Mouse (Mus musculus) olfactory bulb, adult 2 months (tissue): ENCODE results near the gene Gramd2. TPM values are rescaled to one million over a fixed set of nuclear protein-coding genes. Genes with fewer than 3 reads are reported as not detected.

Experiments used
- H3K27ac ChIP-seq: fragments of 200-500 bp; 2 replicates; pipeline ENCODE4 v1.5.1; 2012; ENCODE audit warnings: low read depth, low read length; ENCODE audit not compliant: insufficient read depth
- H3K4me1 ChIP-seq: fragments of 200-500 bp; 2 replicates; pipeline ENCODE4 v1.6.1; 2012; ENCODE audit warnings: low read length; ENCODE audit not compliant: control insufficient read depth, insufficient read depth
- H3K4me3 ChIP-seq: fragments of 200-500 bp; 2 replicates; pipeline ENCODE4 v1.5.1; 2012; ENCODE audit warnings: mild to moderate bottlenecking, low read depth, low read length, moderate library complexity; ENCODE audit not compliant: insufficient read depth
- CTCF ChIP-seq: fragments of 200-500 bp; IDR thresholded peaks from 2 replicates; pipeline ENCODE4 v1.5.1; 2012; ENCODE audit warnings: low read depth, mild to moderate bottlenecking, low read length, moderate library complexity; ENCODE audit not compliant: insufficient read depth
- POLR2A ChIP-seq: fragments of 200-500 bp; IDR thresholded peaks from 2 replicates; pipeline ENCODE4 v1.6.1; 2012; ENCODE audit warnings: mild to moderate bottlenecking, low read depth, low read length, moderate library complexity; ENCODE audit not compliant: insufficient read depth
- WGBS: fragments of 180-500 bp; shearing (Covaris S2); methylation state at CpG from one replicate; pipeline ENCODE4 v1.1.7; 2018; 5-methylcytosine and 5-hydroxymethylcytosine counted together
- polyA plus RNA-seq: library from polyadenylated mRNA; stranded (reverse); fragments of >200 nt; gene quantifications from 2 replicates; pipeline ENCODE4 v1.2.4, GENCODE M21; 2012; ENCODE audit warnings: low replicate concordance; ENCODE audit not compliant: missing spikeins, insufficient read depth, insufficient read length

Gene Gramd2
- polyA plus RNA-seq, 1 experiment: not detected

DNA sequence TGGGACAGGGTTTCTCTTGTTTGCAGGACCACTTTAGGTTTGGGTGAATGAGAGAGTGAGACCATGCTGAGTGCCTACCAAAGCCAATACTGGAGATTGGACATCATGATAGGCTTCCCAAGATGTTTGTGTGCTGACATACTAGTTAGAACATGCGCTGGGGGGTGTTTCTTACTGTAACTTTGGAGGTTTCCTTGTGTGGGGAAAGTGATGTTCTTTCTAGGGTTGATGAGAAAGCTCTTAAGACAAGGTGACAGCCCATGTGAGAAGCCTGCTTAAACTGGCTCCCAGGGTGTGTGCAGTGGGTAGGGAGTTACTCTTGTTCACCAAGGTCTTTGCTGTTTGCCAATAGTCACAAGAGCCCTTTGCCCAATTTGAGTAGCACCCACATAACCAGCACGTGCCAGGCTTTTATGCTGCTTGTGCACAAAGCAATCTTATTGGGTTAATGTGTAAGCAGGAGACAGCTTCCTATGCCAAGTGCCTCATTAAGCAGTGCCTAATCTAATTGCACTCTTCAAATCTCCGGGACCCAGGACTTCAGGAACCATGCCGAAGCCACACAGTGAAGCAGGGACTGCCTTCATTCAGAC lies 15.2 kb upstream of the Gramd2 start:
- TF ChIP-seq CTCF (no peak), POLR2A (no peak)
- H3K4me1 ChIP-seq: peaks cover 29% of the 10 kb centered on the region
- H3K4me3 ChIP-seq: no peak overlapping the region
- WGBS: 27% methylated on average over 4 of the region's 4 CpGs
- no peak overlapping the region for H3K27ac ChIP-seq

DNA sequence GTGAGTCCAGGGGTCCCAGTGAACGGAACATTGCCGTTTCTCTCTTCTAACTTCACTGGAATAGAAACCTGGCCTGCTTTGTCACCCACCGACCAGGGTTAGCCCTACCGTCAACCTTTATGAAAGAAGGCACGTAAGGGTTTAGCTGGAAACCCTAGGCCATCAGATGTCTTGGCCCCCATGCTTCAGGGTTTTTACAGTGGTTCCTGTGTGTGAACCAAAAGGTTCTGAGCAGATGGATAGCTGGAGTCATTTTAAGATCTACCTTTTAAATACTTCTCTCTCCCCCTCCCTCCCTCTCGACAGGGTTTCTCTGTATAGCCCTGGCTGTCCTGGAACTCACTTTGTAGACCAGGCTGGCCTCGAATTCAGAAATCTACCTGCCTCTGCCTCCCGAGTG lies 13.9 kb upstream of the Gramd2 start:
- Histone ChIP-seq H3K4me3 (no peak overlapping the region), H3K27ac (no peak overlapping the region), H3K4me1 (peaks cover 23% of the 10 kb centered on the region)
- TF ChIP-seq CTCF (no peak), POLR2A (no peak)
- 92% methylated on average over 8 of the region's 8 CpGs for WGBS

GRCm38 (mm10) chr9:59666813-59667212 lies 13.1 kb upstream of the Gramd2 start:
- 86% methylated on average over 1 of the region's 1 CpGs for WGBS
- Histone ChIP-seq H3K4me3 (no peak overlapping the region), H3K4me1 (peaks cover 16% of the 10 kb centered on the region), H3K27ac (no peak overlapping the region)
- no peak for TF ChIP-seq CTCF
- TF ChIP-seq POLR2A: no peak

DNA sequence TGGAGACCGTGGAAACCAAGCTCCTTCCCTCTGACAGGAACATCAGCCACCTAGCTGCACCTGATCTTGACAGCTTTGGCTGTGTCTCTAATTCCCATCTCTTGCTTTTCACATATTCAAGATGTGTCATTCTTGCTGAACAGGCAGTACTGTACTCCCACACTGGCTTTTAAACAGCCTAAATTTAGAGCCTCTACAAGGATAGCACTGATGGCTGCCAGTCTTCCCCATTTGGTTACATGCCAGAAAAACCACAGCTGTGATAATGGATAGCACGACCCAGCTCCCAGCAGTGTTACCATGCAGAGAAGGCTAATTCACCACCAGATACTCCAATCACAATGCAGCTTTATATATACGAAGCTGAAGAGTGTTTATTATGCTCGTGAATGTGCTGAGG lies 12.7 kb upstream of the Gramd2 start:
- TF ChIP-seq POLR2A (no peak), CTCF (no peak)
- Histone ChIP-seq H3K27ac (no peak overlapping the region), H3K4me3 (no peak overlapping the region), H3K4me1 (peaks cover 20% of the 10 kb centered on the region)
- 48% methylated on average over 4 of the region's 4 CpGs for WGBS

- 0 out of 2 replicates have a peak overlapping the region, but pooled peaks have one; percentile 17 for H3K27ac ChIP-seq
- no peak for TF ChIP-seq CTCF
- no peak for TF ChIP-seq POLR2A
- H3K4me3 ChIP-seq: no peak overlapping the region
- 81% methylated on average over 6 of the region's 6 CpGs for WGBS
- H3K4me1 ChIP-seq: peaks cover 19% of the 10 kb centered on the region
These were observed 12.0 kb upstream of the Gramd2 start for GRCm38 (mm10) chr9:59667904-59668303.

- Histone ChIP-seq H3K27ac (no peak overlapping the region), H3K4me1 (peaks cover 16% of the 10 kb centered on the region), H3K4me3 (no peak overlapping the region)
- 78% methylated on average over 7 of the region's 7 CpGs for WGBS
- TF ChIP-seq CTCF (no peak), POLR2A (no peak)
These were observed 11.5 kb upstream of the Gramd2 start for GRCm38 (mm10) chr9:59668473-59668872.

DNA sequence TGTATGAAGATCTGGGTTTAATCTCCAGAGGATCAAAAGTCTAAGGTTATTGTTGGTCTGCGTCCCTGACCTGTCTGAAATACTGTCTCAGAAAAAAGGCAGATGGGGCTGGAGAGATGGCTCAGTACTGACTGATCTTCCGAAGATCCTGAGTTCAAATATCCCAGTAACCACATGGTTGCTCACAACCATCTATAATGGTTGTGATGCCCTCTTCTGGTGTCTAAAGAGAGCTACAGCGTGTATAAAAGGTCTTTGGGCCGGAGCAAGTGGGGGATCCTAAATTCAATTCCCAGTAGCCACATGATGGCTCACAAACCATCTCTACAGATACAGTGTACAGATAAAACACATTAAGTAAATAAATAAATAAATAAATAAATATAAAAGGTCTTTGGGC lies 10.8 kb upstream of the Gramd2 start:
- 69% methylated on average over 4 of the region's 4 CpGs for WGBS
- no peak overlapping the region for H3K4me3 ChIP-seq
- TF ChIP-seq CTCF (no peak), POLR2A (no peak)
- H3K4me1 ChIP-seq: peaks cover 16% of the 10 kb centered on the region
- H3K27ac ChIP-seq: no peak overlapping the region

- Histone ChIP-seq H3K27ac (no peak overlapping the region), H3K4me3 (no peak overlapping the region), H3K4me1 (peaks cover 13% of the 10 kb centered on the region)
- TF ChIP-seq CTCF: no peak
- TF ChIP-seq POLR2A: no peak
- 69% methylated on average over 12 of the region's 12 CpGs for WGBS
These were observed 7.6 kb upstream of the Gramd2 start for GRCm38 (mm10) chr9:59672195-59672894.

- 28% methylated on average over 2 of the region's 2 CpGs for WGBS
- Histone ChIP-seq H3K4me3 (no peak overlapping the region), H3K4me1 (peaks cover 10% of the 10 kb centered on the region), H3K27ac (no peak overlapping the region)
- no peak for TF ChIP-seq POLR2A
- TF ChIP-seq CTCF: no peak
These were observed 6.5 kb upstream of the Gramd2 start for GRCm38 (mm10) chr9:59673427-59673826.

- no peak for TF ChIP-seq POLR2A
- no peak for TF ChIP-seq CTCF
- H3K4me3 ChIP-seq: no peak overlapping the region
- WGBS: 66% methylated on average over 14 of the region's 14 CpGs
- peaks cover 16% of the 10 kb centered on the region for H3K4me1 ChIP-seq
- H3K27ac ChIP-seq: no peak overlapping the region
These were observed 4.3 kb upstream of the Gramd2 start for GRCm38 (mm10) chr9:59675598-59675997.
